Mouse (Mus musculus) inflammation-experienced regulatory T-cells, adult 6 months (primary cell): Measurements from ENCODE around the gene Slc25a24. TPM values are rescaled to one million over a fixed set of nuclear protein-coding genes. Genes with fewer than 3 reads are reported as not detected.
A peak's percentile ranks its signal among the peaks of the same experiment; 100 is the strongest.

Experiments used
- ATAC-seq: one replicate; pipeline ENCODE4 v1.8.0; 2017
- polyA plus RNA-seq, 3 experiments: library from polyadenylated mRNA; unstranded; fragments of 100-300 nt; shearing (Covaris generic); gene quantifications; one replicate each; pipeline ENCODE4 v1.2.1; 2017

Gene Slc25a24
- 10 to 100 TPM; 17.7 to 51.5 (median 19.2) TPM for polyA plus RNA-seq

DNA sequence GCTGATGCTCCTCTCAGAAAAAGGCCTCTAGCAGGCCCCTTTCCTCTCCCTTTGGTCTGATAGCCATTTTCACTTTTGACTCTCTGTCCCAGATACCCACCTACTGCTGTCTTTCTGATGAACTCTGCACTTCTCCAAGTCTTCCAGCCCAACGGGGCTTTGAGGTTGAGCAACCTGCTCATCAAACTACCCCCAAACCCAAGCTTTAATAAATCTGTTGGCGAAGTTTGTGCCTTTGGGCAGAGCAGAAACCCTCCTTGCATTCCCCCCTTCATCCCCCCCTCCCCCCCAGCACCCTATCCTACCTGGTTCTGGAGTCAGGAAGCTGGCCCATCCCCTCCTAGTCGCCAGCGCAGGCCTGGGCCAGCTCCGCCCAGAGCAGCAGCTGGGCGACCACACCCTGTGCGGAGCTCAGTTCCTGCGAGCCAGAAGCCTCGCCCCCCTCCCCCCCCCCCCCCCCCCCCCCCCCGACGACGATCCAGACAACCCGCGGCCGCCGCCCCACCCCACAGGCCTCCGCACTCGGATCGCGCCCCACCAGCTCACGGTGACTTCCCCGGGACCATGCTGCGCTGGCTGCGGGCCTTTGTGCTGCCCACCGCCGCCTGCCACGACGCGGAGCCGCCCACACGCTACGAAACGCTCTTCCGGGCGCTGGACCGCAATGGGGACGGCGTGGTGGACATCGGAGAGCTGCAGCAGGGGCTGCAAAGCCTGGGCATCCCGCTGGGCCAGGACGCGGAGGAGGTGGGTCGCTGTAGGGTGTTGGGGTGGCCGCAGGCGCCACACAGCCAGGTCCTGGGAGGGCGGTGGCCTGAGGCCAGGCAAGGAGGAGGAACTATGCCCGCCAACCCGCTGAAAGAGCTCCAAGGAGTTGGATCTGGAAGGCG, at the start of gene Slc25a24:
TSS of gene Slc25a24 (plus strand) at position 509 of the 890 bp plus-strand sequence.
- ATAC-seq = peak; percentile 77

DNA sequence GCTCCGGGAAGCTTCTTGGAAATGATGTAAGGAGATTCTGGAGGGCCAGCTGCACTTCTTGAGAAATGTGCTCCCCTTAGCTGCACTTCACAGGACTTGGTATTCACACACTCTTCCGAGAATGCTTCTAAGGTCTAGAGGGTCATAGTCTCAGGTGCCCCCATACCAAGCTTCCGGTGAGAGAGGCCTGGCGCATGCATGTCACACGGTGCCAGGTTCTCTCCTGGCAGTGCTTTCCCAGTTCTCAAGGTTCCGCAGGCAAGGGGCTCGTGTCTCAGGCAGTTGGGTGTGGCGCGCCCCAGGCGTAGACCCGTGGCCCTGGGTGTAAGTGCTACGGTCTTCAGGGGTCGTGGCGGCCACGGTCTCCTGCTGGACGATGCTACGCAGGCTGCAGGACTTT, 42.8 kb upstream of the Slc25a24 start, which contains the start of gene Slc25a54:
TSS of gene Slc25a54 (plus strand) at position 301 of the 400 bp plus-strand sequence.
- ATAC-seq = no peak

DNA sequence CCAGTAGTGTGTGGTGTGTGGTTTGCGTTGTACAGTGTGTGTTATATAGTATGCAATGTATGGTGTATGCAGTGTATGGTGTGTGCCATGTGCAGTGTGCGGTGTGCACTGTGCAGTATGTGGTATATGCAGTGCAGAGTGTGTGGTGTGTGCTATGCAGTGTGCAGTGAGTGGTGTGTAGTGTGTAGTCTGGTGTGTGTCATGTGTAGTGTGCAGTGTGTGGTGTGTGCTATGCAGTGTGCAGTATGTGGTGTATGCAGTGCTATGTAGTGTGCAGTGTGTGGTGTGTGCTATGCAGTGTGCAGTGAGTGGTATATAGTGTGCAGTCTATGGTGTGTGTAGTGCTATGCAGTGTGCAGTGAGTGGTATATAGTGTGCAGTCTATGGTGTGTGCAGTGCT, 38.5 kb upstream of the Slc25a24 start:
- ATAC-seq = no peak

DNA sequence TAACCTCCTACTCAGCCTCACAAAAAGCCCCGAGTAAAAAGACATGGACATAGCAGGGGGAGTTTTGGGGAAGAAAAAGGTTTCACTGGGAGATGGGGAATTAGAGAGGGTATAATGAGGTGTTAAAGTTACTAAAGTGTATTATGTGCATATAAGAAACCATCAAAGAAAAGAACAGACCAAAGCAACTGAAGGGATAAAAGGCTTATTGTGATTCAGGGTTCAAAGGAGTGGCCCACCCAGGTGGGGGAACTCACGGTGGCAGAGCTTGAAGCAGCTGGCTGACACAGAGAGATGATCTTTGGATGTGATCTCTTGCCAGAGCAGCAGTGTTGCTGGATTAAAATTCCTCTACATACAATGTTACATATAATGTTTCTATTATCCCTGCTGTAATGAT, 34.5 kb upstream of the Slc25a24 start:
- ATAC-seq = no peak

DNA sequence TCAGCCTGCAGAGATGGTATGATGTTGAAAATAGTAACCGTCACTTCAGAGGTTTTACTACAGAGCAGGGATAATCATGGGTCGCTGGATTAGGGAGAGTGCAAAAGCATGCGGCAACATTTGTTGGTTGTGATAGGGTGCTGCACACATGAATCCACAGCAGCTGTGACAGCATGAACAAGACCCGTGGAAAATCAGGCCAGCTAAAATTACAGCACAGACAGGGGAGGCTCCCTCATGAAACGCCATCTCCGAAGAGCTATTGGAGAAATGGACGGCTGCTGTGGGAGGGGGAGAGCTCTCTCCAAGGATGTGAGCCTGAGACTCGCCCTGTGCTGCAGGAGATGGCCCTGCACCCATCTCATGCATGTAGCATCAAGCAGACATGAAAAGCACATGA, 18.2 kb upstream of the Slc25a24 start:
- no peak for ATAC-seq

DNA sequence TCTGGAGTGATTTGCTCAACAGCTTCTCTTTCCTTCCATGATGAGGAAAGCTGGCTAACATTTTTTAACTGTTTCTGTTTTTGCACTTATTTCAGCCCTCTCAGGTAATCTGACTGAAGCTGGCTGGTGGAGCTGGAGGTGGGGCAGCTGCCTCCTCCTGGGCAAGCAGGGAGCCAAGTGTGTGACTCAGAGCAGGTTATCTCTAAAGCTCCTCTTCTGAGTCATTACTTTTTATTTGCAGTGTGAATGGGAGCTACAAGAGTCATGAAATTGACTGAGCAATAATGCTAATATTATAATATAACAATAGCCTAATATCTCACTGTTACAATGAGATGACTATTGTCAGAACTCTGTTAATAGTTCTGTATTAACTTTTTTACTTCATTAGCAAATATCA, 5.8 kb upstream of the Slc25a24 start:
- ATAC-seq = no peak

DNA sequence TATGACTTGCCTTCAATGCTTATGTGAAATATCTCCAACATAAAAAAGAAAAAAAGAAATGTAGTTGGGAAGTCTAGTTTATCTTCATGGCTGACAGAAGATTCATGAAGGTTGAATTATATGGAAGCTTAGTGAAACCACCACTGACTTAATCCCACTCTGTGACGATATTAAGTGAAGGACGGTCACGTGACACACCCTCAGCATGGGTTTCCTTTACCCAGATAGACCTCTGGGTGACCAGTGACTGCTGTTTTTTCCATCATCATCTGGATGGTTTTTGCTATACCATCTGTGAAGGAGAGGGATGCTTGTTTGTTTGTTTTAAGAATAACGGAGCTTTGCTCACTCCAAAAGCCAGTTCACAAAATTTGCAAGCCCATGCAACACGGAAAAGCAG, 3.4 kb upstream of the Slc25a24 start:
- ATAC-seq = no peak

DNA sequence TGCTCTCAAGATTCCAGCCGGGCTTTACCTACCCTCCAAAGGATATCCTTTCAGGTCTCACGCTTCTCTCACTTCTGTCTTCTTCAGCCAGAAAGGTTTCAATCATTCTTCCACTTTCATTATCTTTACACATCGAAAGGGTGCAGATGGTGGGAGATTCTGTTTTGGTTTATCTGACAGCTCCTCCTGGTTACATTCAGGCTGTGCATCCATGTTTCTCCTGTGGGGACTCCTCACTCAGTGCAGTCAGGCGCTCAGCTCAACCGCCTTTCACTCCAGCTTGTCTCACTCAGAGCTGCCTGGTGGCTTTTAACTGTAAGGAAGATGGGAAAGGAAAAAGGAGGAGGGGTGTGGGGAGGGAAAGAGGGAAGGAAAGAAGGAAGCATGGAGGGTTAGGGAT, 3.0 kb upstream of the Slc25a24 start:
- no peak for ATAC-seq

DNA sequence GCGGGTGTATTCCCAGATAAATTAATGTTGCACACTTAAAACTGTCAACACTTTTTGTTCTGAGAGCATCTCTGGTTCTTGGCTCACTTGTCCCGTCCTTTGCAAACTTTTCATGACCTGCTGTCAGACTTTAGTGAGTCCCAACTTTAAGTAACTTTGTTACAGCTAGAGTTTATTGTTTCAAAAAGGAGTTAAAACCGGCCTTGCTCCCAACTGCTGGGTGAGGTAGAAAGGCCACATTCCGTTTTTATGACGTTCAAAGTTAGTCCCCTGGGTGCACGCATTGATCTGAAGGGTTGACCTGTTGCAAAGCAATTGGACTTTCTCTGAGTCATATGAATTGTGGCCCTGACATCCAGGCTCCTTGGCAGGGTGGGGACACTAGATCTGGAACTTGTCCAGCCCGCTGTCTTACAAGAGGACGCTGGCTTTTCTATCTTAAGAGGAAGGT, 607 bp downstream of the Slc25a24 start:
- ATAC-seq = peak; percentile 3

DNA sequence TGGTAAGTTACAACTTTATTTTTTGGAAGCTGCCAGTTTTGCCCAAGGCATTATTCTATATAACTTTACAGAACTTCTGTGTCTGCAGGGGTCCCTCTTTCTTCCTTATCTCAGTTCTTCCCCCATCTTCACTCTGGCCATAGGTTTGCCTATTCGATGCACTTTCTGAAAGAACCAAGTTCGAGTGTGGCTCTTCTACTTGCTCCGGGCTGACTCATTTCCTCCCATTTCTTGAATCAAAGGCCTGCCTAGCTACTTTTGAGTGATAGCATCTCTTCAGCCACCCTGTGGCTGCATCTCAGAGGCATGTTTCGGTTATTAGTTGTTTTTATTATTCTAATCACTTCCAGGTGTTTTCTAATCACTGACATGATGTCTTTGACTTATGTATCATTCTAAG, 1.1 kb downstream of the Slc25a24 start:
- ATAC-seq = peak; percentile 53

DNA sequence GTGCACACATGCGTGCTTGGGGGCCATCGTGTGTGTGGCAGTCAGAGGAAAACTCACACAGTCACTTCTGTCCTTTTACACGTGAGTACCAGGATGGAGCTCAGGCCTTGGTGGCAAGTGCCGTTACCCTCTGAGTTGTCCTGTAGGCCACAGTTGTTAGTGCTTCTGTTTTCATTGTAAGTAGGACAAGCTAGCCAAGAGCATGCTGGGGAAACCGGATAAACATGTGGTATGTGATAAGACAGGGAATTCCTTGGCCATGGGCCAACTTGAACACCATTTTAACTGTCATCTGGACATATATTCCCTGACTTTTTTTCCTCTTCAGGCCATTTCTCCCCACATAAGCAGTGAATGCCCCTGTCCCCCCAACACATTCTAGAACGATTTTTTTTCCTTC, 2.6 kb downstream of the Slc25a24 start:
- no peak for ATAC-seq

DNA sequence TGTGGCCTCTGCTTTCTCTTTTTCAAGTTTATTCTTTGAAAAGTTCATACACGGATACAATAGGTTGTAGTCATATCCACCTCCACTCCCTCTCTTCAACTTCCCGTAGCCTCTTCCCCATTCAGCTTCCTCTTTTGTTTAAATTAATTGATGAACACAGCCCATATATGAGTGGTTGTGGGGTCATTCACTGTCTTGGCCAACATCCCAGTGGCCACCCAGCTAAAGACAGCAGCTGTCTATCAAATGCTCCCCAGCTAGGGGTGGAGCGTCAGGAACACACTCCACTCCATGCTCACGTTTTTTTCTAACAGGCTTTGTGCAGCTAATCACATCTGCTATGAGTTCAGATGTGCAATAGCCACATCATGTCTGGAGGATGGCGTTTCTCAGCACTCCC, 6.8 kb downstream of the Slc25a24 start:
- no peak for ATAC-seq

DNA sequence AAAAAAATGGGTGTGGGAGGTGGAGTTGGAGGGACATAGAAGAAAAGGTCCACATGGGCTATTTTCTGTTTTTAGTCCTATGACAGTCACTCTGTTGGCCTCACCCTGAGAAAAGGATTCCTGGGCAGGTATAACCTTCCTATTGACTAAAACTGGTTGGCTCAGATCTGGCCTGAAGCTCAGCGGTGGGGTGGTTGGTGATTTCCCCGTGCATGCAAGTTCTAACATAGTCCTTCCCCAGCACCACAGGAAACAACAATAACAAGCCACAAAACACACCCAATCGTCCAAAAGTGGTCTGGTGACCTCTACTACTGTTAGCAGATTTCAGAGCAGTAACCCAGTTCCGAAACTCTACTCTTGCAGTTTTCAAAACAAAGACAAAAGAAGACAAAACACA, 10.0 kb downstream of the Slc25a24 start:
- ATAC-seq = no peak

DNA sequence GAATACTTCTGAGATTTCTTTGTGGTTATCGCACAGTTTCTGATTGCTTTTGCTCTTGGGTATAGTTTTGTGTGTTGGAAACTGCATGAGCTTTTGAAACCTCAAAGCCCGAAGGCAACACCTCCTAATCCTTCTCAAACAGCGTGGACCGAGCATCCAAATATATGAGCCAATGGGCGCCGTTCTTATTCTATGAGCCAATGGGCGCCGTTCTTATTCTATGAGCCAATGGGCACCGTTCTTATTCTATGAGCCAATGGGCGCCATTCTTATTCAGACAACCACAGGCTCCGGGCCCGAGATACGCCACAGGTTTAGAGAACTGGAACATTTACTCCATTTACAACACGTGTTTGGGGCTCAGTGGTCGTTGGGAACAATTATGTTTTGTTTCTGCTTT, 11.1 kb downstream of the Slc25a24 start:
- ATAC-seq = no peak

DNA sequence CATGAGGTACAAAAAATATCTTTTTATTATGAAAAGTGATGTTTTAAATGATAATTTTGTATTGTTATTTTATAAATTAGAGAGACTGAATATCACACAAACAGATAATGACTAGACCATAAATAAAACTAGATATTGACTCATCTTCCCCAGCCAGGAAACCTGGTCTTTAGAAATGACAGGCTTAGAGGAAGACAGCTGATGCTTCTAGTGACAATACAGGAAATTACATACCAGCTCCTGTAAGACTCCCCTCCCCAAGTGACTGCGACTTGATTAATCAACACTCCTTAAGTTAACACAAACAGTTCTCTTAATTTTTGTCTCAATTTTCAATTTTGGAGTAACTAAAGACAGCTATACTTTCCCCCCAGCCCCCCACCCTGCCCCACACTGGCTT, 12.4 kb downstream of the Slc25a24 start:
- no peak for ATAC-seq

DNA sequence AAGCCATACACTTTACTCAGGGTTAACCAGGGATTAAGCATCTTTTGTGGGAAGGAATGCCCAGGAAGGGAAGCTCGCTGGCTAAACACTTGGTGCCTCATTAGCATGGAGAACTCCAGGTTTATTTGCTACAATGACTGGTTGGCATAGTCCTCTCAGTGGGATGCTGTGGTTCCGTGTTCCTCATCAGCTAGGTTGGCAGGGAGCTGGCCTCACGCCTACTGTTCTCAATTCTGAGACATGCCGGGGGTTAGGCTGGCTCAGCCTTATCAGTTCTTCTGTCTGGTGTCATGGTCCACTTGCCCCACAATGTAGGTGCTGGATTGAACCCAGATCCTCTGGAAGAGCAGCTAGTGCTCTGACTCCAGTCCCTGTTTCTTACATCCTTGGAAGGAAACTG, 29.6 kb downstream of the Slc25a24 start:
- ATAC-seq = no peak

DNA sequence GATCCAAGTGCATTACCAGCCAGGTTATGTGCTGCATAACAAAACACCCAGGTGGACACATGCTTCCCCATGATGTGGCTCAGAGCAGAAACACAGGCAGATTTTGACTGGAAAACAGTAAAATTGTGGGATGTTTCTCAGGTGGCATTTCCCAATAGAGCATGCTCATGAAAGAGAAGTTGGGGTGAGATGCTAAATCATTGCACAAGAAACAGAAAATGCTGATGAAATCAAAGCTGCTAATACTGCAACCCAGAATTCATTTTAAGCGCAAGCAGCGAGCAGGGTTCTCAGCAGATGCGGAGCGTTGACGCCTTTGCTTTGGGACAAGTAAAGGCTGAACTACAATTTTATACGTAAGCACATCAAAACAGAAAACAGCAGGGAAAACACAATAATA, 30.5 kb downstream of the Slc25a24 start:
- ATAC-seq = no peak

DNA sequence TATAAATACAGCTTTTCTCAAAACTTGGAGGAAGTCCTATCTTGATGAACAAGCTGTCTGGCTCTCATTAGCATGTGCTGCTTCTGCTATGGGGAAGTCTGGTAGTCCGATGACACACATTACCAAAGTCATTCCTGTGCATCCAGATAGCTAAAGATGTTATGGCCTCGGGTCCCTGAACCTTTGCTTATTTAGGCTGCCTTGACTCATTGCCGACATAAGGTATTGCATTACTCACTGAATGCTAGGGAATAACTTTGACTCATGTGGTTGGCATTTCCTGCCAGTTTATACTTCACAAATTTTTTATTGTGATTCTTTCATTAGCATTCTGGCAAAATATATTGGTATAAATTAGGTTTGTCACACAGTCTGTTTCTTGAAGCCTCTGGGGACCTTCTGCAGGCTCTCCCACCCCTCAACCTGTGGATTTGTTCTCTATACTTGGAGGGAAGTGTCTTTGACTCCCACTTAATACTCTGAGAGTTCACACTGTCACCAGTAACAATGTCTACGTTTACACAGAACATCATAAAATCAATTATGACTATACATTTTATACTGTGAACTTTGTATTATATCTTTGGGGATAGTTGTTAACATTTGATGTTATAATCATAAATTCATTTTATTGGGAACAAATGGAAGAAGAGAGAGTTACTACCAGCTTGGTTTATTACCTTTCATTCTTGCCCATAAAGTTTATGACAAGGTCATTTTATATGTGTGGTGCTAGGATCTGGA, 33.1 kb downstream of the Slc25a24 start:
- ATAC-seq = no peak

DNA sequence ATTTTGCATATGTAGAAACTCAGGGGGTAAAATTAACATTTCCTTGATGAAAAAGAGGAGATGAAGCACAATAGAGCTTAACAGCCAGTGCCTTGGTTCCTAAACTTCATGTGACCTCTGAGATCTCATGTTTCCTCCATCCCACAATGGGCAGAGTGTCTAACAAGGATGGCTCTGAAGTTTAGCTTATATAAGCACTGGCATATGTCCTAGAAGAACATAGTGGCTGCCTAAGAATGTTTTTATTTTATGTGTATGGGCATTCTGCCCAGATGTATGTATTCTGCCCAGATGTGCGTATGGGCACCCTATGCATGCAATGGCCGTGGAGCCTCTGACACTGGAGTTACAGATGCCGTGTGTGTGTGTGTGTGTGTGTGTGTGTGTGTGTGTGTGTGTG, 34.5 kb downstream of the Slc25a24 start:
- ATAC-seq = no peak

DNA sequence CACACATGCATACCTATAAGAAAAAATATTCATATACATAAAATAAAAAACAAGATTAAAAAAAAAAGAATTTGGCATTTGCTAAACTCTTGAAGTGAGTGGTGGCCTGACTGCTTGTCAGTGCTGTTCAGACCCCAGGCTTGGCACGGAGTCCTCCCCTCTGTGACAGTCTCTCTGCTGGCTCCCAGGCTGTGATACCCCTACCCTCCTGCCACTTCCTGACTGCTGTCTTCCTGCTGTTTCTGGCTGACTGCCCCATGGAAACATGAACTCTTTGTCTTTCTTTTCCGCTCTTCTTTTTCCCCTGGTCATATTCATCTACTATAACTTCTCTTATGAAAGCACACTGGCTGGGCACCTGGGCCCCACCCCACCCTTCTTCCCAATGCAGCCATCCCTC, 41.1 kb downstream of the Slc25a24 start:
- no peak for ATAC-seq

DNA sequence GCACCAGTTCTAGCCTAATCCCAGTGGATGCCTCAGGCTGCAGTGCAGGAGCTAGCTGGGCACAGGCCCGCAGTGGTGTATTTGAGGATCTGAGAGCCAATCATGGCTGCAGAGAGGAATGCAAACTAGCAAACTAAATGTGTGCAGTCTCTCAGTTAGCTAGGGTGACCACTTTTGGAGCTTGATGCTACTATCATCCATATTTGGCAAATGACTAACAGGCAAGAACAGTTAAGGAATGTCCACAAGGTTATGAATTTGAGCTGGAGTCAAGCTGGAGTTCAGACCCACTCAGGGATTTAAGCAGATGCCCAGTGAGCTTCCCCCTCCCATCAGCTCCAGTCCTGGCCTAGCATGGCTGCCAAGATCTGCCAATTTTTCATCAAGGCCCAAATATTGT, 41.7 kb downstream of the Slc25a24 start:
- ATAC-seq = no peak

DNA sequence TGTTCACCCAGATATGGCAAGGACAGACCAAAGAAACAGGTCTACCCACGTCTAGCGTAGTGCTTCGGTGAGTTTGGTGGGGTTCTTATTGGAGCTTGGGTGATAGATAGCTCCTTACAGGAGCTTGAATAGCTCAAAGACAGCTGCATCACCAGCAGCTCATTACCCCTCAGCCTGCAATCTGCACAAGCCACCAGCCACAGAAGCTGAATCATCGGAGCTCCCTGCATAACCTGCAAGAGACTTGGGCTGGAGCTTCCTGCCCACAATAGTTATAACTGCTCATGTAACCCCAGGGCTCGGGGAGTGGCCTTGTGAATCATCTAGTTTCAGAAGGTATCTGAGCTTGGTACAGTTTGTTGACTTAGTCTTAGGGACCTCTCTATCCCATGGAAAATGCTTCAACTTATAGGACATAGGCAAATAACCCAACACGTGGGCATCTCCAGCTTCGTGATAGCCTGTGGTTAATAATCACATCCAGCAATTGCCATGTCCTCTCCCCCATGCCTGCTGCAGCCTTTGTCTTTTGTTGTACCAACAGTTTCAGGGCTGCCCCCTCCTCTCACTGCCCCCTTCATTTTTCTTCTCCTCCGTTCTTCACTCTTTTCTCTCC, 42.4 kb downstream of the Slc25a24 start:
- no peak for ATAC-seq

DNA sequence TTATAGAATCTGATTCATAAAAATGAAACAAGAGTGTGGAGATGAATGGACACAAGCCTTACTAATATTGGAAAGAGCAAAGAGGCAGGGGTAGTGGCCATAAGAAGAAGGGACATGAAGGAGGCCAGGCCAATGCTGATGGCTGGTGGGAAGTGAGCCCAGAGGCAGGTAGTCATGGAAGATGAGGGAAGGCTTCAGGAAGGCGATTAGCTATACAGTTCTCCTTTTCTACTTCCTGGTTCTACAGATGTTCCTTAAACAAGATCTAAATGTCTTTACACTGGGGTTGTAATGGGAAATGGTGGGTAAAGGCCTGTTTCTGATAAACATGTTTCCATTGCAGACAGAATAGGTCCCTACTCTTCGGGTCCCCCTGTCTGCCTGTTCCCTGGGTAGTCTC, 46.2 kb downstream of the Slc25a24 start:
- ATAC-seq = no peak
